ENCODE assay signal across 10 mouse cellular contexts in genomic region chr10:112002544-112003215, GRCm38 (mm10). TPM values are rescaled to one million over a fixed set of nuclear protein-coding genes. Genes with fewer than 3 reads are reported as not detected.
DNase-seq lines count a peak whose midpoint lies in the region; ATAC-seq and TF ChIP-seq lines count a peak whose summit lies in the region.
"Had no signal": no experiment of that assay in that cellular context is flagged by ENCODE, and none has a peak within 500 bp of the region (broad histone marks: within the 10 kb centered on the region; RNA-seq: fewer than 3 reads in every experiment).

Gene Glipr1 (minus strand): TSS chr10:112002631.

- peaks cover 0 to 20% of the 10 kb centered on the region in 2 experiments; a peak in 2 of 4 replicates for H3K36me3 ChIP-seq in MEL (ENCODE audit: control insufficient read depth in 1 of 2, insufficient read depth in 2 of 2, low read length in 2 of 2)
- H3K36me3 ChIP-seq in lung, postnatal 0 days (ENCODE audit: insufficient read depth, low read length): no peaks in the 10 kb centered on the region
- H3K36me3 ChIP-seq in splenic B cell, adult 2 months (ENCODE audit: control insufficient read depth, insufficient read depth, low read length, poor library complexity, severe bottlenecking): no peaks in the 10 kb centered on the region
- no peaks in the 10 kb centered on the region for H3K36me3 ChIP-seq in forebrain, embryonic 15.5 days
- H3K36me3 ChIP-seq: neural tube, embryonic 13.5 days had no signal

- H3K27me3 ChIP-seq in MEL (ENCODE audit: control insufficient read depth in 1 of 2, insufficient read depth in 2 of 2, low read length in 2 of 2): no peaks in the 10 kb centered on the region
- no peaks in the 10 kb centered on the region for H3K27me3 ChIP-seq in lung, postnatal 0 days (replicated peaks; ENCODE audit: insufficient read depth, low read length)
- H3K27me3 ChIP-seq in splenic B cell, adult 2 months (ENCODE audit: control insufficient read depth, insufficient read depth, low read length, poor library complexity, severe bottlenecking): no peaks in the 10 kb centered on the region
- no peaks in the 10 kb centered on the region for H3K27me3 ChIP-seq in forebrain, embryonic 15.5 days
- H3K27me3 ChIP-seq: neural tube, embryonic 13.5 days had no signal

- no peak for TF ChIP-seq CTCF in MEL (IDR thresholded peaks at IDR 0.05 in 2 of 3, conservative IDR thresholded peaks at IDR 0.05 in 1 of 3; ENCODE audit: control insufficient read depth in 1 of 3, insufficient read depth in 1 of 3, low read depth in 2 of 3, low read length in 3 of 3, poor library complexity in 1 of 3, severe bottlenecking in 1 of 3)
- TF ChIP-seq CTCF in lung, postnatal 0 days (IDR thresholded peaks at IDR 0.05): no peak

- ATAC-seq in hematopoietic stem cell, adult 5-6 weeks (replicated peaks in 1 of 2; ENCODE audit: insufficient read depth in 1 of 2, low FRiP score in 2 of 2, low TSS enrichment in 1 of 2, low read depth in 1 of 2, poor library complexity in 2 of 2, severe bottlenecking in 2 of 2): peak; percentile 88 to 89
- ATAC-seq in lung, postnatal 0 days: peak; percentile 43; the same call in 1 of the 2 replicates
- no peak for ATAC-seq in forebrain, embryonic 15.5 days (replicated peaks)

- intact Hi-C loops in left cerebral cortex, postnatal 4 days (cut with DNase I): no loop called here

- H3K9me3 ChIP-seq in MEL (replicated peaks; ENCODE audit: insufficient read depth, low read length): no peaks in the 10 kb centered on the region
- no peaks in the 10 kb centered on the region for H3K9me3 ChIP-seq in lung, postnatal 0 days (ENCODE audit: low read length)
- no peaks in the 10 kb centered on the region for H3K9me3 ChIP-seq in forebrain, embryonic 15.5 days
- H3K9me3 ChIP-seq: neural tube, embryonic 13.5 days had no signal

- H3K4me1 ChIP-seq in MEL (ENCODE audit: control insufficient read depth in 1 of 2, insufficient read depth in 2 of 2, low read length in 2 of 2): peaks cover 13 to 18% of the 10 kb centered on the region in 2 experiments
- H3K4me1 ChIP-seq in lung, postnatal 0 days (ENCODE audit: insufficient read depth, low read depth, low read length): no peaks in the 10 kb centered on the region
- H3K4me1 ChIP-seq in forebrain, embryonic 15.5 days: no peaks in the 10 kb centered on the region
- H3K4me1 ChIP-seq: neural tube, embryonic 13.5 days had no signal

- peak within 1 kb of the TSS; percentile 75 for H3K27ac ChIP-seq in MEL (ENCODE audit: control insufficient read depth, low read depth, low read length)
- no peak within 1 kb of the TSS for H3K27ac ChIP-seq in lung, postnatal 0 days (ENCODE audit: low read length)
- H3K27ac ChIP-seq in forebrain, embryonic 15.5 days (replicated peaks): no peak within 1 kb of the TSS
- H3K27ac ChIP-seq: neural tube, embryonic 13.5 days had no signal

- no peak for TF ChIP-seq POLR2A in MEL (IDR thresholded peaks at IDR 0.05; ENCODE audit: control insufficient read depth in 1 of 2, insufficient read depth in 1 of 2, low read depth in 1 of 2, low read length in 2 of 2, poor library complexity in 1 of 2)

- H3K9ac ChIP-seq in MEL (ENCODE audit: control insufficient read depth, low read depth, low read length, poor library complexity, severe bottlenecking): peak within 1 kb of the TSS; percentile 52
- no peak within 1 kb of the TSS for H3K9ac ChIP-seq in lung, postnatal 0 days (replicated peaks; ENCODE audit: low read depth)
- H3K9ac ChIP-seq in forebrain, embryonic 15.5 days (replicated peaks): no peak within 1 kb of the TSS
- H3K9ac ChIP-seq: neural tube, embryonic 13.5 days had no signal

- TF ChIP-seq RAD21 in MEL (IDR thresholded peaks at IDR 0.05; ENCODE audit: low read depth, low read length): no peak

- peak; percentile 82 to 94 for TF ChIP-seq EP300 in MEL (IDR thresholded peaks at IDR 0.05; ENCODE audit: low read depth in 1 of 2, low read length in 2 of 2)
- TF ChIP-seq EP300 in lung, postnatal 0 days (IDR thresholded peaks at IDR 0.05): no peak

- WGBS in lung, postnatal 0 days: 46% methylated on average over 9 of the region's 9 CpGs
- 78% methylated on average over 9 of the region's 9 CpGs for WGBS in forebrain, embryonic 15.5 days

- H3K4me3 ChIP-seq in MEL (ENCODE audit: control insufficient read depth in 1 of 2, insufficient read depth in 1 of 2, low read depth in 2 of 2, low read length in 2 of 2): peak within 1 kb of the TSS; percentile 49 to 62
- no peak within 1 kb of the TSS for H3K4me3 ChIP-seq in lung, postnatal 0 days (ENCODE audit: low read depth, low read length)
- no peak within 1 kb of the TSS for H3K4me3 ChIP-seq in forebrain, embryonic 15.5 days
- H3K4me3 ChIP-seq: neural tube, embryonic 13.5 days had no signal

- H3K4me2 ChIP-seq in lung, postnatal 0 days (replicated peaks; ENCODE audit: low read depth, low read length): no peak within 1 kb of the TSS
- H3K4me2 ChIP-seq in forebrain, embryonic 15.5 days (replicated peaks): no peak within 1 kb of the TSS
- H3K4me2 ChIP-seq: neural tube, embryonic 13.5 days had no signal

- no peaks in the 10 kb centered on the region for H3K79me2 ChIP-seq in MEL (ENCODE audit: control insufficient read depth, insufficient read depth, low read length, poor library complexity)

- DNase-seq in MEL (ENCODE audit: low read depth, low spot score): peak; percentile 93
- DNase-seq in lung, postnatal 0 days (ENCODE audit: low spot score): peak; percentile 55
- DNase-seq in splenic B cell, adult 2 months (ENCODE audit: low read depth, low spot score): peak; percentile 92
- no peak for DNase-seq in ovary, postnatal 10 days (ENCODE audit: low spot score)
- DNase-seq in left cerebral cortex, postnatal 4 days: no peak
- no peak for DNase-seq in cerebellum, adult 9-11 months
- DNase-seq: cerebellum, adult 8-10 months had no signal

TF ChIP-seq in MEL, 35 proteins besides CTCF, POLR2A, EP300 and RAD21:
- TF ChIP-seq ELF1 (IDR thresholded peaks at IDR 0.05; ENCODE audit: low read depth, low read length) (peak; percentile 51), GABPA (IDR thresholded peaks at IDR 0.05; ENCODE audit: low read depth, low read length) (no peak), MEF2A (IDR thresholded peaks at IDR 0.05; ENCODE audit: extremely low read depth, insufficient replicate concordance, low read depth, low read length, poor library complexity, severe bottlenecking) (peak; percentile 59; the same call in 1 of the 2 replicates), CHD2 (IDR thresholded peaks at IDR 0.05; ENCODE audit: low read length) (peak; percentile 79), SMC3 (IDR thresholded peaks at IDR 0.05; ENCODE audit: low read depth, low read length) (0 out of 2 replicates have a peak, but pooled peaks have one; percentile 14), ZMIZ1 (IDR thresholded peaks at IDR 0.05; ENCODE audit: low read depth, low read length) (0 out of 2 replicates have a peak, but pooled peaks have one; percentile 51), MAFK (IDR thresholded peaks at IDR 0.05; ENCODE audit: borderline replicate concordance, low read depth, low read length) (peak; percentile 62; the same call in 1 of the 2 replicates), ETS1 (IDR thresholded peaks at IDR 0.05; ENCODE audit: low read depth, low read length) (peak; percentile 80), GATA1 (IDR thresholded peaks at IDR 0.05; ENCODE audit: low read depth, low read length) (peak; percentile 83), TAL1 (IDR thresholded peaks at IDR 0.05; ENCODE audit: low read length) (no peak), USF2 (IDR thresholded peaks at IDR 0.05; ENCODE audit: borderline replicate concordance in 1 of 2, insufficient read depth in 1 of 2, low read depth in 1 of 2, low read length in 2 of 2) (no peak), MYC (IDR thresholded peaks at IDR 0.05; ENCODE audit: low read depth, low read length) (peak; percentile 33; the same call in 1 of the 2 replicates), RCOR1 (IDR thresholded peaks at IDR 0.05; ENCODE audit: low read depth, low read length) (peak; percentile 84), MXI1 (IDR thresholded peaks at IDR 0.05; ENCODE audit: low read depth, low read length) (peak; percentile 24), HCFC1 (IDR thresholded peaks at IDR 0.05; ENCODE audit: low read depth, low read length) (peak; percentile 60; the same call in 1 of the 2 replicates), USF1 (IDR thresholded peaks at IDR 0.05; ENCODE audit: low read depth, low read length) (peak; percentile 30; the same call in 1 of the 2 replicates), MAZ (IDR thresholded peaks at IDR 0.05; ENCODE audit: low read depth, low read length) (peak; percentile 89), CHD1 (IDR thresholded peaks at IDR 0.05; ENCODE audit: low read depth, low read length) (0 out of 2 replicates have a peak, but pooled peaks have one; percentile 57), TCF12 (IDR thresholded peaks at IDR 0.05; ENCODE audit: low read depth, low read length) (peak; percentile 55; the same call in 1 of the 2 replicates), NELFE (IDR thresholded peaks at IDR 0.05; ENCODE audit: low read depth, low read length) (no peak), ZNF384 (IDR thresholded peaks at IDR 0.05; ENCODE audit: low read depth, low read length) (peak; percentile 99), TBP (IDR thresholded peaks at IDR 0.05; ENCODE audit: low read depth, low read length) (0 out of 2 replicates have a peak, but pooled peaks have one; percentile 24), BHLHE40 (IDR thresholded peaks at IDR 0.05; ENCODE audit: borderline replicate concordance, low read depth, low read length) (peak; percentile 55; the same call in 1 of the 2 replicates), JUND (IDR thresholded peaks at IDR 0.05; ENCODE audit: low read depth, low read length) (0 out of 2 replicates have a peak, but pooled peaks have one; percentile 38), KAT2A (conservative IDR thresholded peaks at IDR 0.05; ENCODE audit: low read depth, low read length) (peak; percentile 43; the same call in 1 of the 2 replicates), SIN3A (IDR thresholded peaks at IDR 0.05; ENCODE audit: low read length) (peak; percentile 76), ZKSCAN1 (IDR thresholded peaks at IDR 0.05; ENCODE audit: low read depth, low read length) (no peak; the same call in 1 of the 2 replicates), MAX (IDR thresholded peaks at IDR 0.05; ENCODE audit: low read length) (no peak)

RNA-seq across cellular contexts. Expression of gene Glipr1, which starts in this region (rescaled TPM):
- total RNA-seq in MEL (2012; rRNA removed): 0.62 and 1.9 TPM in 2 replicates
- under 1 TPM in 1 of 2 experiments, not detected in 1; 0.88 TPM for polyA plus RNA-seq in MEL (2012; ENCODE audit: insufficient read depth in 1 of 2, insufficient read length in 2 of 2, low read depth in 1 of 2, low replicate concordance in 2 of 2, missing spikeins in 1 of 2)
- total RNA-seq in hematopoietic stem cell, adult 5-6 weeks (2017): 334 and 380 TPM in 2 replicates
- polyA plus RNA-seq in lung, postnatal 0 days (2015; fragmentation: Nextera tagmentation; extraction: Ambion mirVana): 9.4 and 9.6 TPM in 2 replicates
- 0.42 and 0.65 TPM in 2 replicates for polyA plus RNA-seq in forebrain, embryonic 15.5 days (2015; fragmentation: Nextera tagmentation; extraction: Ambion mirVana)
- total RNA-seq in left cerebral cortex, postnatal 4 days (2021): under 1 TPM in 1 of 2 experiments, not detected in 1; 0.85 TPM

Comparison
In these comparisons a context has a peak if more than half of its experiments do, and no peak if none do; other contexts are left out.
1. RNA of gene Glipr1 (total RNA-seq): 334 to 380 TPM in hematopoietic stem cell, adult 5-6 weeks; 0.85 TPM in left cerebral cortex, postnatal 4 days and 0.62 to 1.9 TPM in MEL; every median in the first group is over 100 times any median in the second.
2. DNase-seq: peak in MEL (single experiment), lung, postnatal 0 days (single experiment) and splenic B cell, adult 2 months (single experiment); none in ovary, postnatal 10 days (single experiment), left cerebral cortex, postnatal 4 days (single experiment) and cerebellum, adult 9-11 months (single experiment).
3. H3K4me3 ChIP-seq: peak in MEL (2 of 2); none in lung, postnatal 0 days (single experiment) and forebrain, embryonic 15.5 days (single experiment).